Mouse (Mus musculus) mature B cell (primary cell): Measurements from ENCODE around the gene Masp1.

Source experiments
- in situ Hi-C: fragments of 300-500 bp; cut with MboI; formaldehyde crosslinking; loops from 2 replicates; pipeline ENCODE4 v1.14.3; 2019

The Masp1 gene

DNA sequence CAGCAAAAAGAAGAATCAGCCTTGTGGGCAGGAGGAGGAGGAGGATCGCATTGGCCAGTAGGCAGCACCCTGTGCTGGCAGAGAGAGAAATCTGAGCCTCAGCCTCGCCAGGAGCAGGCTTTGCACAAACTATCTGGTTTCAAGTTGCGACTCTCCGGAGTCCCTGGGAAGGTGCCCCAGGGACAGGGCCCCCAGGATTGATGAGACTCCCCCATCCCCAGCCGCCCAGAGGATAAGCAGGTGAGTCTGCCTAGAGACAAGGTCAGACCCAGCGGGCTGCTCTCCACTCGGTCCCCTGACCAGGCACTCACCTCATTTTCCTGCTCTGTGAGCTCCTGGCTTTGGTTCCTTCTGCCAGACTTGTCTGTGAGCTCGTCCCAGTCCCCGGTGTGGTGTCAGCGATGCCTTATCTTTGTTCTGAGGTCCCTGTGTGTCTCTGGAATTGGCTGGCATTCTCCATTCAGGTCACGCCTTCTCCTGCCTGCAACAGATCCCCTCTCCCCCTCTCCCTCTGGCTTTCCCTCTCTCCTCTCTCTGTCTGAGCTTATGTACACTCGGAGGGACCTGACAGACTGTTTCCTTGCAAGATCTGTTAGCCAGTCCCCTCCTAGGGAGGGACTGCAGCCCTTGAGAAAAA, at the start of gene Masp1, which contains the start of gene Rtp4:
TSS of gene Masp1 (minus strand) at position 581 of the 637 bp plus-strand sequence.
TSS of gene Rtp4 (plus strand) at position 57 of the 637 bp plus-strand sequence.
- in situ Hi-C loops, result no loop called here

DNA sequence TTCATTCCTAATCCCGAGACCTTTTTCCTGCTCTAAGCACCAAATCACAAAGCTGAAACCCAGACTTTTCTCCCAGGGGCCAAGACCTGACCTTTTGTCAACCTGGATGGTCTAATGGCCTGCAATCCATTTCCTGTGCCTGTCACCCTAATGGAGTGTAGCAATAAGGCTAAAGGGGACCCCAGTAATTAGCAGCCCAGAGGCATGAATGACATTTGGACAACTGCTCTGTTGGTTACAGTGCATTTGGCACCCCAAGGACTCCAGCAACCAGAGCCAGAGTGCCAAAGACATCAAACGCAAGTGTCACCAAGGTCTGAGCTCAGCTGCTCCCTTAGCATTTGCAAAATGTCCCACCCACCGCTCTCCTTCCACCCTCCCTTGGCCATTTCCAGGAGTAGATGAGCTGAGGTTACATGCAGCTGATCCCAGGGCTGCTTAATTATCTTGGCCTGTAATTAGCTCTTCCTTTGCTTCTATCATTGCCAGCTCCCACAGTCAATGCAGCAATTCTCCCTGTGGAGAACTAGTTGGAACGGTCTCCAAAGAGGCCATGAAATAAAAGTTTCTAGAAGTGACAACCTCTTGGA, 47.8 kb upstream of the Masp1 start:
- in situ Hi-C loops, result no loop called here

DNA sequence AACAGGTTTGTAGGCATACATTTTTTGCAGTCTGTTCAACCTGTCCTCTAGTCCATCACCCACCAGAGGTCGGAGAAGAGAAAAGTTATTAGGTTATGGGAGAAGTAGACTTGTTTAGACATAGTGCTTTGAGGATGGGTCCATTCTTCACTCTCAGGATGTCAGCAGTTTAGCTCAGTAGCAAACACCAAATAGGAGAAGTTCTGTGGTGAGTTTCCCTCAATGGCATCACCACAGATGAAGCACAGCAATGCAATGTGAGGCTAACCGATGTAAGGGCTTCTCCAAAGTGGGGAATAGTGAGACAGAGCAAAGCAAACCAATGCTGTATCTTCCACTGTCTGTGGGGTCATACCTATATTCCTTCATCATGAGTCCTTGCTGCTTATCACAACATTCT, 37.1 kb upstream of the Masp1 start:
- in situ Hi-C loops, result no loop called here

DNA sequence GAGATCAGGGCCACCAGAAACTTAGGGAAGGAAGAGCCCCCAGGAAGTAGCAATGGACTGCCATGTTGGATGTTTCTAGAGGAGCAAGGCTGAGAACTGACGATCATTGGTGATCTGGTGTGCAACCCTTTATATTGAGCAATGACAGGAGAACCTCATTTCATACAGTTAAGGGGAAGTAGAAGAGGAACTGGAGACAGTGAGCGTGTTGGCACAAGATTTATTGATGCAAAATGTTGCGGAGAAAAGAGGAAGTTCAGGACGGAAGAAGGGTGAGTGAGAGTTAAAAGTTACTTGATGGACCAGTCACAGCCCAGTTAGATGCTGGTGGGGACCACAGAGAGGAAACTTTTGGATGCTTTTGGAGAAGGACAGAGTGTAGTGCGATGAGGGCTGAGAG, 36.6 kb upstream of the Masp1 start:
- in situ Hi-C loops, result no loop called here

DNA sequence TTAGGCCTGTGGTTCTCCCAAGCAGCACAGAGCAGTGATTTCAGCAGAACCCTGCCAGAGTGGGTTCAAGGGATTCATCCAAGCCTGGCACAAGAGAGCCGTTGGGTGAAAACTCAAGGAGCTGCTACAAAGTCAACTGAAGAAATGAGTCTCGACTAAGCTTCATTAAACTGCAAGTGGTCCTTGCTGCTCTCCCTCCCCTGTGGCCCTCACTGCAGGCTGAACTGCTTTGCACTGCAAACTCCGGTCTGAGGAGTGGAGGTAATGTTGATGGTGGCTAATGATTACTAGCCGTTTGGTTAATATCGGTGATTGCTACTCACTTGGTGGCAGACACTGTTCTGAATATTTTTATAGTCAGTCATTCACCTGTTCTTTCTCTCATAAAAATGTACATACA, 34.1 kb upstream of the Masp1 start:
- in situ Hi-C loops, result no loop called here

DNA sequence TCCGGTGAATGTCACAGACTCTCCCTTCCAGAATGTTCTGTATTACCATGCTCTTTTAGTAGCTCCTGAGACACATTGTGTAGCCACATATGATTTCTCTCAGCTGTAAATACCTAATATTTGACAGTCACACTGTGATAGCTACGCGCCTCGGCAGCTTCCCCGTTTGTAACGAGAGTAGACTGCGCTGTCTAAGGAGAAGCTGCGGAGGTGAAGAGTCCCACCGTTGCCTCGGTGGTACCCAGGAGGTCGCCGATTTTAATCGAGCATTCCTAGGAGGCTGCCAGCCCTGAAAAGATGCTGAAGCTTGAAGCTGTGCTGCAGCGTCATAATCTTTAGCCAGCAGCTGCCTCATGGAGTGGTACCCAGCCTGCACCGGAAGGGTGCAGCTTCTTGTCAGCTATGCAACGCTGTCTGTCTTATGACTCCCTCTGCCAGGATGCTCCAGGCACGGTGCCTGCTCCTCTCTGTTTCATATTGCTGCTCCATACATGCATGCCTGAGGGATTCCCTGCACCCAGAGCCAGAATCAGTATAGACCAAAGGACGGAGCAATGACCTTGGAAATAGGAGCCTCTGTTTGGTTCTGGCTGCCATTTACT, 30.5 kb upstream of the Masp1 start:
- in situ Hi-C loops, result no loop called here

DNA sequence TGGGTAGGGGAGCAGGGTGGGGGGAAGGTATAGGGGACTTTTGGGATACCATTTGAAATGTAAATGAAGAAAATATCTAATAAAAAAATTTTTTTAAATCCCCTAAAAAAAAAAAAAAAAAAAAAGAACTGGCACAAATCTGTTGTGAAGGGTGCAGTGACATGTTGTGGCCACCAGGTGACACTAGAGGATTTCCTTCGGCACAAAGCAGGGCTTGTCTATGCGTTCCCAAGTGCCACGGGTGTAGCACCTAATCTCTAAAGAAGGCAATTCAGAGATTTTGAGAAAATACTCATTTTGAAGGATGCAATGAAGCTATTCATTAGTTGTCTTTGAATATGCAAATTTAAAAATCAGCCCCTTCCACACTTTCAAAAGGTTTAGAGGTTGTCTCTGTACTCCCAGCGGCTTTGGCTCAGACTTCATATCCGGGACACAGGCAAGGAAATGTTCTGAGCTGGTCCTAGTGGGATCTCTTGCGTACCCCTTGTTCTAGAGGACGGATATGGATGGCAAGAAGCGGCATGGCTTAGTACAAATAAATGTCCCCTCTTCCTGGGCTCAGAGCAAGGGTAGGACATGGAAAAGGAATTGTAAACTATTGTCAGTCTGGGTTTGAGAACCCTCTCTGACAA, 29.8 kb upstream of the Masp1 start:
- in situ Hi-C loops, result no loop called here

DNA sequence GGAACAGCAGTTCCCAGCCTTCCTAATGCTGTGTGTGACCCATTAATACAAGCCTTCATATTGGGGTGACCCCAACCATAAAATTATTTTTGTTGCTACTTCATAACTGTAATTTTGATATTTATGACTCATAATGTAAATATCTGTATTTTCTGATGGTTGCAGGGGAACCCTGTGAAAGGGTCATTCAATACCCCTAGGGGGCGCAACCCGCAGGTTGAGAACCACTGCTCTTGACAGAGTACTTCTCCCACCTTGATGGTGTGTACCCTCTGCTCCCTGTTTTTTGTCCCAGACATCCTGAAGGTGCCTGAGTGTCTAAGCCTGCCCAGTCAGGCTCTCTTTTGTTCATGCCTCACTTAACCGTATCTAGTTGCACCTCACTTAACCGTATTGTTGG, 27.2 kb upstream of the Masp1 start:
- in situ Hi-C loops, result loop anchor here (25.0 kb wide), 1 partner anchor 1540 kb away; no protein-coding TSS in a partner anchor

DNA sequence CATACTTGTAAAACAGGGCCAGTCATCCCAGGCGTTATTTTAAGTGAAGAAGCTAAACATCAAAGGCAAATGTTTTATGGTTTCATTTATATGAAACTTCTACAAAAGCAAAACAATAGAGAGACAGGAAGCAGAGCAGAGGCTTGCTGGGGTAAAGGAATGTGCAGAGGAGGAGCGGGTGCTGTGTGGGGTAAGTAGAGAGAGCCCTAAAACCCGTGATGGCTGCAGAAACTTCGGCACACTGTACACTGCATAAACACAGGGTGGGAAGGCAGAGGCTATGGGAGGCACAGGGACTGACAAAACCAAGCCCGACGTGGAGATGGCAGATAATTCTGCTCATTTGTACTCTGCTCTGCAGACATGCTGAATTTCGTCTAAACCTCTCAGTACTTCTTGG, 23.7 kb upstream of the Masp1 start:
- in situ Hi-C loops, result loop anchor here (5.0 to 25.0 kb wide), 2 partner anchors 348 to 1543 kb away; partner anchors contain the start of gene Sst

DNA sequence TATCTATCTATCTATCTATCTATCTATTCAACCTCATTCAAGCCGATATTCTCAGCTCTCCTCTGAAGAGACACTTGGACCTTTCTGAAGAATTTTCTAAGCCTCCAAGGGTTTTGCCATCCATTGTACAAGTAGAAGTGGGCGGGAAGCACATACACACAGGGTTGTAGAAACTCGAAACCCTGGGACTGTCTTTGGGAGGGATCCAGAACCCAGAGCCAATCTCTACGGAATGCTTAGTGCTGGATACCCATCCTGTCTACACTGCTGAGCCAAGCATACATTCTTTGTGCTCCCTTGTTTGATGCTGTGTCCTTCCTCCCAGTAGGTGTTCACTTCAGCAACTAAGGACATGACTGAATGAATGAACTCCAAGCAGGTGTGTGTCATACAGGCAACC, 22.3 kb upstream of the Masp1 start:
- in situ Hi-C loops, result loop anchor here (5.0 to 25.0 kb wide), 2 partner anchors 349 to 1544 kb away; partner anchors contain the start of gene Sst

DNA sequence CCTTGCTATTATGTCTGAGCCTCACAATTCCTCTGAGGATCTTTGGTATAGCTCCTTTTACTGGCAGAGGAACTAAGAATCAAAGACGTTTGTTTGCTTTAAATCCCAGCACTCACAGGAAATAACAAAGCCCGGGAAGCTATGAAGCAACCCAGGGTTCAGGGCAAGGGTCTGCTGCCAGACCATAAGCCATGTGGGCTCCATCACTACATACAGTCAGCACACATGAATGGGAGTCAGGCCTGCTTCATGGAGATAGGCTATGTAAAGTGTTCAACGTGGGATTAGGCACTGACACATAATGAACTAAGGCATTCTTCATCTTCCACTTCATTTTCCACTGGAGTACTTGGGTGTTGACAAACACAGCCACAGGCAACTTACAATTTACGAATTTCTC, 20.4 kb upstream of the Masp1 start:
- in situ Hi-C loops, result loop anchor here (5.0 to 25.0 kb wide), 2 partner anchors 351 to 1546 kb away; partner anchors contain the start of gene Sst

DNA sequence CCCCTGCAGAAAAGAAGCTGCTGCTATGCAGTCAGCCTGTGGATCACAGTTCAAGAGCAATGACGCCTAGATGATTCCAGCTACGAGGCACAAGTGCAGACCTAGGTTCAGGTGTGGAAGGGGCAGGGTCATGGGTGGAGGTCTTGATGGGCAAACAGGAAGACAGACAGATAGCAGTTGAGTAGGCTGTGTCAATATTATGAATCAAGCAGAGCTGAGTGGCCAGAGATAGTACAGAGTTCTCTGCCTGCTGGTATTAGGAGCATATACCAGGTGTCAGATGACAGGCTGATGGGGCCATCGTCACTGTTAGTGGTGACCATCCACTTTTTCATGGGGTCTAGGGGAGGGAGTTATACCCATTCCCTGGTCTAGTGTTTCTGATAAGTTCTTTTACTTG, 13.1 kb upstream of the Masp1 start:
- in situ Hi-C loops, result loop anchor here (25.0 kb wide), 1 partner anchor 1554 kb away; no protein-coding TSS in a partner anchor

DNA sequence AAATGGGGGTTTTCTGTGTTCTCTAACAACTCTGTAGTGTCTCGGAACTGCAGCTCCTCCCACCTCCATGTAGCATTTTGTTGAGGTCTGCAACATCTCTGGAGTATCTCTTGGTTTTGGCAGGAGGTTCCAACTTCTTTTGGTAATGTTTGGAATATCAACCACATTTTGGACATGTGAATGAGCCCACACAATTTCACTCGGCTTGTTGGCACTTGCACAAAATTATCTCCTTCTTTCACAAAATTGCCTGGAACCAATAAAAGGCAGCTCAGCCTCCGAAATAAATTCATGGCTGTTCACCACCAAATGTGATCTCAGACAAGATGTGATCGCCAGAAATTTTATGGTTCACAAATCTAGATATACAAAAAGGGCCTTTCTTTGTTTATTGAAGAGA, 8.6 kb upstream of the Masp1 start:
- in situ Hi-C loops, result loop anchor here (25.0 kb wide), 1 partner anchor 1558 kb away; no protein-coding TSS in a partner anchor

DNA sequence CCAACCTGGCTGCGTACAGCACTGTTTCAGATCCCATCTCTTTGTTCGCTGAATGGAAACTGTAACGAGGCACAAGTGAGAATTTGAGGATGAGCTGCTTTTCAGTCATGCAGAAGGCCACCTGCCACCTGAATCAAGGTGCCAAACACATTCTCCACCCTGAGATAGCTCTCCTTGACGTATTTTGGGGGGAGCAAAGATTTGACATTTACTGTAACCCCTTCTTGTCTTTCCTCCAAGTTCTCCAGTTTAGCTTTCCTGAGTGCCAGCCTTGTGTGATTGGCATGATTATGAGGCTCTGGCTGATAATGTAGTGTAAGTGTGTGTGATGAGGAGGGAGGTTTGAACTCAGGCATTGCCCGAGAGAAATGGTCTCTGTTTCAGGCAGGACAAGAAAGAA, 1.5 kb upstream of the Masp1 start:
- in situ Hi-C loops, result no loop called here

DNA sequence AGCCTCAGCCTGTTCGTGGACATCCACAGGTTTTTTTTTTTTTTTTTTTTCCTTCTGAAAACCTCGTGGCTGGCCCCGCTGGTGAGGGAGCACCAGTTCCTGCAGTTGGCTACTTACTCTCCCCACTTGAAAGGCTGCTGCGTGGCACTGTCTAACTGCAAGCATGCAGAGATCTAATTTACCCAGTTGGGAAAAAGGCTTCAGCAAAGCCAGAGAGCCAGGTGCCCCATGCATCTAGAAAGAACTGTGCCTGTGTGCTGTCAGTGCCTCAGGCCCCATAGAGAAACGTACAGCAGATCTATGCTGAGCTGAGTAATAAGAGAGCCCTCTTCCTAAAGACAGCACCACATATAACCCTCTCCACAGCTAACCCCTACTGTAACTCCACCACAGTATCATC, 477 bp upstream of the Masp1 start:
- in situ Hi-C loops, result no loop called here

DNA sequence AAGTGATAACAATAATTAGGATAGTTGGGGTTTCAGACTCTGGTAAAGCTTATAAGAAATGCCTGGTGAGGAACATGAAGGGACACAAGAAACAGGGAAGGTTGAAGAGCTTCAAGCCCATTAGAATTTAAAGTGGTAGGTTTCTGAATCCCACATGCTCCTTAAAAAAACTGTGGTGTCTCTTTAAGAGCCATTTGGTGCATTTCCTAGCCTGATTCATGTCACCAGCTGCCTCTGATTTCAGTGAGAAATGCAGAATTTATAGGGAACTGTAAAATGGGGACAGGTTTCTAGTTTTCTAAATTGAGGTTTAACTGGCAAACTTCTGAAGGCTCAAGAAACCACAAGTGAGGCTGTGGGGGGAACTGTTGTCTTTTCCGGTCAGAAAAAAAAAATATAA, 844 bp downstream of the Masp1 start:
- in situ Hi-C loops, result no loop called here

DNA sequence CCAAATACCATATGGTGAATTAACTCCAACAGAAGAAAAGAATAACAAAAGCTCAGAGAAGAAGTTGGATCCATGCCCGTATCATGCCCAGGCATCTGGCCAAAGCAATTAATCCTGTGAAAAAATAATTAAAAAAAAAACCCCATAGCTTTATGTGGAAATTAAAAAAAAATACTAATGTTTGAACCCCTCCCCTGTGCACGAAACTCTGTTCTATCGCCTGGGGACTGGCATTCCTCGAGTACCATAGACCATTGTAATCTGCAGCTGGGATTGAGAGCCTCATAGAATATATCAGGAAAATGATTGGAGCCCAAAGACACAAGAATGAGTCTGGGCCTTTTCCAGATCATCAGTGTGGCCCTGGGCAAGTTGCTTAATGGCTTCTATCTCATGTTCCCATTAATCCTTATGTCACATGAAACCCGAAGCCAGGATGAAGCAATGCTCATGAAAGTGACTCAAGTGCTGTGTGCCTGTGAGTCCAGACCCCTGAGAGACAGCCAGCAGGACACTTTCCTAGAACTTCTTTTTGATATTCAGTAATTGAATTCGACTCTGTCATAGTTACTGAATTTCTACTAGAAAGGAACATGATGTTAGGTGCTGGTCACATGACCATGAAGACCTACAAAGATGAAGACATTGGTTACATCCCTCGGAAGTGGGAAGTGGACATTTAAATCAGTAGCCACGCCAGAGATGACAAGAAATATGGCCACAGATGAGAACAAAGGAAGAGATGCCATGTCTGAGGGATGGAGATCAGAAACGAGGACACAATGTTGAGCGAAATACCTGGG, 1.8 kb downstream of the Masp1 start:
- in situ Hi-C loops, result no loop called here

DNA sequence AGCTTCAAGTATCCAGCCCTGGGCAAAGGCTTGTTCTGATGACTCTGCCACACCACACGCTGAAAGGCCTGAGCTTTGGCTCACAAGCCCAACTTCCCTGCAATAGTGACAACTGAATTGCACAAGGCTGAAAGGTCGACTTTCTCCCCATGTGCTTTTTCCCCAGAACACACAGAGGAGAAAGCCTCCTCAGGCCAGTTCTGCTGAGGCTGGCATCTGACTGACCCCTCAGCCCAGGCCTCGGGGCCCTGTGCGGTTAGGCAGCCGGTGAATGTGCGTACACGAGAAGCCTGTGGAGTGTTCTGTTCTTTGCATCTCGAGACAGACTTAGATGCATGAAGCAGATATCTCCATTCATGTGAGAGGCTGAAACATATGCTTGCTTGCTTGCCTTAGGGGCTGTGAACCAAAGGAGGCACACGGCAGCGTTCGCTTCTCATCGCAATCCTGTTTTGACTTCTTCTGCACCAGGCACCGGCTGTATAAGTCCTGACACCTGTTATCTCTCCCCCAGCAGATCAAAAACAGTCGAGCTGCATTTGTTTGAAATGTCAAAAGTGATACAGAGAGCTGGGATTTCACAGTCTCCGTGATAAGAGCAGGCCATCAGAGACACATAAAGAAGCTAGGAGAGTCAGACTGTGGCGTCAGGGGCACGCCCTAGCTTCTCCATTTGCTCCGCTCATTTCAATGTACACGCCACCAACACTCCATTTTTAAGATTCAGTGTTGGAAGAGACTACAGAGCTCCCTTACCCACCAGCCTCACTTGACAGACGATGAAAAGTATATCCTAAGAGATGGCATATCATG, 2.7 kb downstream of the Masp1 start:
- in situ Hi-C loops, result no loop called here

DNA sequence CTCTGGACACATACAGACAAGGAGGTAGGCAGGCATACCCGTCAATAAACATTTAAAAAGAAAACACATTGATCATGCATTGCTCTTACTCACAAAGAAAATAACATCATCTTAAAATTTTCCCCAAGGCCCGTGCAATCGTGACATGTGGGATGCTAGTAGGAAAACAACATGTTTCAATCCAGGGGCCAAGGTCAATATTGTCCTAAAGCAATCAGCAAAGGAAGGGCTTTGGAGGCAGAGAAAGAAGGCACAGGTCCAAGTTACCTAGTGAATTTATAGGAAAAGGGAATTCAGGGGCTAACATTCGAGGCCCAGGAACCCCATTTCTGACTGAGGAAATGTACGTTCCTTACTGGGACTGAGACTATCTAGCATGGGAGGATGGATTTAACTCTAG, 3.4 kb downstream of the Masp1 start:
- in situ Hi-C loops, result no loop called here

DNA sequence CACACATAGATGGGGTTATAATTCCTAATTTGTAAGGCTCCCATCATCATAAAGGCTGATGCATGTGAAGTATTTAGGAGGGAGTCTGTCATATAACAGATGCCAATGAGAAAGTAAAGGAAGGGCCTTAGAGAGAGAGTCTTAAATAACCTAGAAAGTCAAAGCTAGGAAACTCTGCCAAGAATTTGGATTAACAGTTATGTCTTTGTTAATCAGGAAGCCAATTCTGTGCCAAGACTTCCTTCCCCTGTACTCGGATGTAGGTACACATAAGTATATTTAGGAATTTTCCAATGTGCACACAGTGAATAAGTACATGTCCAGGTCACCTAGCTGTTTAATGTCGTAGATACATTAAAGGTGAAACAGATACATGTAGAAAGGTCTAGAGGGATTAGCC, 4.0 kb downstream of the Masp1 start:
- in situ Hi-C loops, result no loop called here

DNA sequence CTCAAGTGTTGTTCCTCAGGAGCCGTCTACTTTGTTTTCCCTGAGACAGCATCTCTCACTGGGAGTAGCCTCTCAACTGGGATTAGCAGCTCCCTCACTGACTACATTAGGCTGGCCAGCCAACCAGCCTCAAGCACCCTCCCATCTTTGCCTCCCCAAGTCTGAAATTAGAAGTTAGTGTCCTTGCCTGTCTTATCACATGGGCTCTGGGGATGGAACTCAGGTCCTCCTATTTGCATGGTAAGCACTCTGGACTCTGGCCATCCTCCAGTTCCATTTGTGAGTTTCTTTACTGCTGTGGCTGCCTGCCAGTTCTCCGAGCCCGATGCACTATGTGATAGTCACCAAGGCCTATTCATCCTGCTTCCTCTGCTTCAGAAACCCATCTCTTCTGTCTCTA, 4.8 kb downstream of the Masp1 start:
- in situ Hi-C loops, result no loop called here
